Mouse (Mus musculus) forebrain, embryonic 15.5 days (tissue): ENCODE measurements around the gene Map3k6. TPM values are rescaled to one million over a fixed set of nuclear protein-coding genes. Genes with fewer than 3 reads are reported as not detected.

Source experiments
- ATAC-seq: fragments of 200-750 bp; cut with Nextera tagmentation; replicated peaks from 2 replicates; pipeline ENCODE4 v1.8.0; 2017; ENCODE audit warnings: mild to moderate bottlenecking, moderate TSS enrichment, moderate library complexity
- H3K27ac ChIP-seq: fragments of 300-500 bp; sonication (generic); replicated peaks from 2 replicates; pipeline ENCODE4 v1.5.1; 2015; ENCODE audit warnings: mild to moderate bottlenecking, inconsistent platforms
- H3K27me3 ChIP-seq: fragments of 300-500 bp; sonication (generic); 2 replicates; pipeline ENCODE4 v1.6.1; 2015; ENCODE audit warnings: inconsistent platforms
- H3K36me3 ChIP-seq: fragments of 300-500 bp; sonication (generic); 2 replicates; pipeline ENCODE4 v1.6.1; 2015; ENCODE audit warnings: mild to moderate bottlenecking, inconsistent platforms
- H3K4me1 ChIP-seq: fragments of 300-500 bp; sonication (generic); 2 replicates; pipeline ENCODE4 v1.6.1; 2015; ENCODE audit warnings: inconsistent platforms
- H3K4me2 ChIP-seq: fragments of 300-500 bp; sonication (generic); replicated peaks from 2 replicates; pipeline ENCODE4 v1.6.1; 2015; ENCODE audit warnings: mild to moderate bottlenecking, inconsistent platforms
- H3K4me3 ChIP-seq: fragments of 300-500 bp; sonication (generic); 2 replicates; pipeline ENCODE4 v1.5.1; 2015; ENCODE audit warnings: mild to moderate bottlenecking, inconsistent platforms
- H3K9ac ChIP-seq: fragments of 300-500 bp; sonication (generic); replicated peaks from 2 replicates; pipeline ENCODE4 v1.6.1; 2015; ENCODE audit warnings: mild to moderate bottlenecking, inconsistent platforms
- H3K9me3 ChIP-seq: fragments of 300-500 bp; sonication (generic); 2 replicates; pipeline ENCODE4 v1.6.1; 2016; ENCODE audit warnings: inconsistent platforms
- WGBS: fragments of 180-500 bp; shearing (Covaris S2); methylation state at CpG from one replicate; pipeline ENCODE4 v1.1.7; 2015; ENCODE audit warnings: mixed read lengths; 5-methylcytosine and 5-hydroxymethylcytosine counted together
- polyA plus RNA-seq: library from polyadenylated mRNA; unstranded; fragments of >200 nt; fragmentation: Nextera tagmentation; extraction: Ambion mirVana; gene quantifications from 2 replicates; pipeline ENCODE4 v1.2.1, GENCODE M21; 2015

Gene Map3k6
- polyA plus RNA-seq, 1 experiment from 2014 or later: 1.7 TPM

- WGBS: 33% methylated on average over 11 of the region's 11 CpGs
- no peak for ATAC-seq
- H3K27me3 ChIP-seq: peaks cover 51% of the 10 kb centered on the region
Measured at GRCm38 (mm10) chr4:133241910-133242309, 1.3 kb downstream of the Map3k6 start.

GRCm38 (mm10) chr4:133242710-133243109, 2.1 kb downstream of the Map3k6 start:
- no peaks in the 10 kb centered on the region for H3K9me3 ChIP-seq
- 54% methylated on average over 9 of the region's 9 CpGs for WGBS
- H3K4me1 ChIP-seq: peaks cover 9% of the 10 kb centered on the region; the same call in 1 of the 2 replicates
- H3K27ac ChIP-seq: no peak overlapping the region
- H3K4me3 ChIP-seq: no peak overlapping the region
- H3K4me2 ChIP-seq: no peak overlapping the region
- H3K27me3 ChIP-seq: peaks cover 57% of the 10 kb centered on the region
- no peak for ATAC-seq
- H3K9ac ChIP-seq: no peak overlapping the region
- no peaks in the 10 kb centered on the region for H3K36me3 ChIP-seq

More at GRCm38 (mm10) chr4:133241910-133242309, 1.3 kb downstream of the Map3k6 start:
- Histone ChIP-seq H3K9ac (no peak overlapping the region), H3K4me1 (peaks cover 9% of the 10 kb centered on the region; the same call in 1 of the 2 replicates), H3K36me3 (no peaks in the 10 kb centered on the region), H3K9me3 (no peaks in the 10 kb centered on the region), H3K4me2 (peak overlapping the region; percentile 64), H3K4me3 (peak overlapping the region; percentile 46; the same call in 1 of the 2 replicates), H3K27ac (no peak overlapping the region)

GRCm38 (mm10) chr4:133243538-133243937, 2.9 kb downstream of the Map3k6 start:
- 63% methylated on average over 13 of the region's 13 CpGs for WGBS
- H3K4me2 ChIP-seq: no peak overlapping the region
- no peaks in the 10 kb centered on the region for H3K9me3 ChIP-seq
- ATAC-seq: no peak
- H3K4me3 ChIP-seq: no peak overlapping the region
- H3K27me3 ChIP-seq: peaks cover 64% of the 10 kb centered on the region
- no peaks in the 10 kb centered on the region for H3K36me3 ChIP-seq
- H3K9ac ChIP-seq: no peak overlapping the region
- peaks cover 9% of the 10 kb centered on the region; the same call in 1 of the 2 replicates for H3K4me1 ChIP-seq
- H3K27ac ChIP-seq: no peak overlapping the region

GRCm38 (mm10) chr4:133244289-133244688, 3.7 kb downstream of the Map3k6 start:
- H3K27me3 ChIP-seq: peaks cover 65% of the 10 kb centered on the region
- H3K36me3 ChIP-seq: no peaks in the 10 kb centered on the region
- peaks cover 9% of the 10 kb centered on the region; the same call in 1 of the 2 replicates for H3K4me1 ChIP-seq
- H3K27ac ChIP-seq: no peak overlapping the region
- H3K4me3 ChIP-seq: no peak overlapping the region
- H3K4me2 ChIP-seq: no peak overlapping the region
- WGBS: 95% methylated on average over 1 of the region's 1 CpGs
- H3K9me3 ChIP-seq: no peaks in the 10 kb centered on the region
- ATAC-seq: no peak
- H3K9ac ChIP-seq: no peak overlapping the region

- Histone ChIP-seq H3K27me3 (peaks cover 66% of the 10 kb centered on the region), H3K9ac (no peak overlapping the region), H3K36me3 (no peaks in the 10 kb centered on the region), H3K9me3 (no peaks in the 10 kb centered on the region), H3K4me3 (no peak overlapping the region), H3K27ac (no peak overlapping the region), H3K4me2 (no peak overlapping the region), H3K4me1 (peaks cover 13% of the 10 kb centered on the region)
- 23% methylated on average over 15 of the region's 15 CpGs for WGBS
- no peak for ATAC-seq
Measured at GRCm38 (mm10) chr4:133247072-133247471, 6.5 kb downstream of the Map3k6 start.

- ATAC-seq: no peak
- 81% methylated on average over 13 of the region's 13 CpGs for WGBS
- peaks cover 13% of the 10 kb centered on the region for H3K4me1 ChIP-seq
- H3K27ac ChIP-seq: no peak overlapping the region
- no peaks in the 10 kb centered on the region for H3K9me3 ChIP-seq
- peaks cover 66% of the 10 kb centered on the region for H3K27me3 ChIP-seq
- H3K4me2 ChIP-seq: no peak overlapping the region
- no peaks in the 10 kb centered on the region for H3K36me3 ChIP-seq
- H3K4me3 ChIP-seq: no peak overlapping the region
- H3K9ac ChIP-seq: no peak overlapping the region
Measured at GRCm38 (mm10) chr4:133247806-133248449, 7.3 kb downstream of the Map3k6 start.

GRCm38 (mm10) chr4:133250609-133251008, 10.0 kb downstream of the Map3k6 start:
- Histone ChIP-seq H3K9me3 (no peaks in the 10 kb centered on the region), H3K27ac (no peak overlapping the region), H3K27me3 (peaks cover 66% of the 10 kb centered on the region), H3K4me3 (peak overlapping the region; percentile 38), H3K9ac (peak overlapping the region; percentile 49), H3K4me2 (peak overlapping the region; percentile 52), H3K36me3 (no peaks in the 10 kb centered on the region), H3K4me1 (peaks cover 13% of the 10 kb centered on the region)
- ATAC-seq: no peak
- 4% methylated on average over 22 of the region's 22 CpGs for WGBS

GRCm38 (mm10) chr4:133251214-133251613, 10.6 kb downstream of the Map3k6 start:
- peak overlapping the region; percentile 38 for H3K4me3 ChIP-seq
- H3K4me2 ChIP-seq: peak overlapping the region; percentile 52
- H3K9me3 ChIP-seq: no peaks in the 10 kb centered on the region
- peaks cover 13% of the 10 kb centered on the region for H3K4me1 ChIP-seq
- H3K36me3 ChIP-seq: no peaks in the 10 kb centered on the region
- H3K9ac ChIP-seq: peak overlapping the region; percentile 49
- no peak overlapping the region for H3K27ac ChIP-seq
- WGBS: 1% methylated on average over 30 of the region's 31 CpGs
- ATAC-seq: no peak
- H3K27me3 ChIP-seq: peaks cover 64% of the 10 kb centered on the region

- H3K4me2 ChIP-seq: no peak overlapping the region
- no peaks in the 10 kb centered on the region for H3K36me3 ChIP-seq
- peaks cover 60% of the 10 kb centered on the region for H3K27me3 ChIP-seq
- H3K9ac ChIP-seq: no peak overlapping the region
- H3K27ac ChIP-seq: no peak overlapping the region
- WGBS: 37% methylated on average over 4 of the region's 4 CpGs
- no peak overlapping the region for H3K4me3 ChIP-seq
- peaks cover 13% of the 10 kb centered on the region for H3K4me1 ChIP-seq
- ATAC-seq: no peak
- no peaks in the 10 kb centered on the region for H3K9me3 ChIP-seq
Measured at GRCm38 (mm10) chr4:133252089-133252488, 11.5 kb downstream of the Map3k6 start.

GRCm38 (mm10) chr4:133253412-133253811, 12.8 kb downstream of the Map3k6 start:
- no peaks in the 10 kb centered on the region for H3K9me3 ChIP-seq
- H3K4me2 ChIP-seq: no peak overlapping the region
- peaks cover 50% of the 10 kb centered on the region for H3K27me3 ChIP-seq
- H3K4me3 ChIP-seq: no peak overlapping the region
- WGBS: 80% methylated on average over 12 of the region's 12 CpGs
- no peak overlapping the region for H3K27ac ChIP-seq
- H3K4me1 ChIP-seq: peaks cover 13% of the 10 kb centered on the region
- no peak overlapping the region for H3K9ac ChIP-seq
- no peak for ATAC-seq
- no peaks in the 10 kb centered on the region for H3K36me3 ChIP-seq

- no peaks in the 10 kb centered on the region for H3K9me3 ChIP-seq
- no peak overlapping the region for H3K4me2 ChIP-seq
- no peak overlapping the region for H3K9ac ChIP-seq
- no peak overlapping the region for H3K4me3 ChIP-seq
- ATAC-seq: no peak
- H3K27me3 ChIP-seq: peaks cover 36% of the 10 kb centered on the region
- no peak overlapping the region for H3K27ac ChIP-seq
- WGBS: 65% methylated on average over 6 of the region's 6 CpGs
- H3K36me3 ChIP-seq: no peaks in the 10 kb centered on the region
- H3K4me1 ChIP-seq: peaks cover 13% of the 10 kb centered on the region
Measured at GRCm38 (mm10) chr4:133255392-133255791, 14.8 kb downstream of the Map3k6 start.

- 16% methylated on average over 24 of the region's 24 CpGs for WGBS
Measured at GRCm38 (mm10) chr4:133256820-133257219, 16.2 kb downstream of the Map3k6 start.

GRCm38 (mm10) chr4:133257230-133257629, 16.6 kb downstream of the Map3k6 start:
- peaks cover 17% of the 10 kb centered on the region for H3K27me3 ChIP-seq
- ATAC-seq: no peak
- no peaks in the 10 kb centered on the region for H3K9me3 ChIP-seq
- H3K4me1 ChIP-seq: no peaks in the 10 kb centered on the region
- H3K4me3 ChIP-seq: no peak overlapping the region
- no peaks in the 10 kb centered on the region for H3K36me3 ChIP-seq
- H3K9ac ChIP-seq: no peak overlapping the region
- no peak overlapping the region for H3K27ac ChIP-seq
- no peak overlapping the region for H3K4me2 ChIP-seq
- 31% methylated on average over 12 of the region's 12 CpGs for WGBS

More at GRCm38 (mm10) chr4:133256820-133257219, 16.2 kb downstream of the Map3k6 start:
- no peaks in the 10 kb centered on the region for H3K9me3 ChIP-seq
- no peaks in the 10 kb centered on the region for H3K36me3 ChIP-seq
- H3K4me1 ChIP-seq: no peaks in the 10 kb centered on the region
- H3K27ac ChIP-seq: no peak overlapping the region
- no peak overlapping the region for H3K4me3 ChIP-seq
- no peak for ATAC-seq
- no peak overlapping the region for H3K9ac ChIP-seq
- H3K27me3 ChIP-seq: peaks cover 21% of the 10 kb centered on the region
- no peak overlapping the region for H3K4me2 ChIP-seq
